8 mouse cellular contexts compared by ENCODE assay signal in genomic region chr19:5770925-5771860, GRCm38 (mm10). TPM values are rescaled to one million over a fixed set of nuclear protein-coding genes. Genes with fewer than 3 reads are reported as not detected.
DNase-seq lines count a peak whose midpoint lies in the region; ATAC-seq lines count a peak whose summit lies in the region.

TSS of gene Scyl1 (minus strand) at chr19:5771419.

- H3K36me3 ChIP-seq in megakaryocyte, embryonic 14.5 days (replicated peaks; ENCODE audit: low read length) = peaks cover 42% of the 10 kb centered on the region

- H3K9me3 ChIP-seq in megakaryocyte, embryonic 14.5 days = no peaks in the 10 kb centered on the region

- H3K4me1 ChIP-seq in megakaryocyte, embryonic 14.5 days = peaks cover 43% of the 10 kb centered on the region

- intact Hi-C loops in gastrocnemius, postnatal 14 days (cut with DNase I; ENCODE audit: low total_unique reads) = no loop called here

- DNase-seq in adipocyte (ENCODE audit: low spot score) = peak; percentile 95
- peak; percentile 91 for DNase-seq in embryo, embryonic 10.5 days (ENCODE audit: low spot score)
- peak; percentile 93 for DNase-seq in gastrocnemius, postnatal 14 days
- peak; percentile 81 to 94 for DNase-seq in left cerebral cortex, adult 9 months (ENCODE audit: low spot score in 2 of 2)
- DNase-seq in right cerebral cortex, adult 2 months (ENCODE audit: low spot score in 2 of 2) = peak; percentile 88 to 89
- peak; percentile 96 for DNase-seq in urinary bladder, postnatal 14 days (ENCODE audit: low spot score)

- ATAC-seq in inflammation-experienced regulatory T-cells, adult 6 months = peak; percentile 94

- peaks cover 2% of the 10 kb centered on the region for H3K27me3 ChIP-seq in megakaryocyte, embryonic 14.5 days (replicated peaks)

- H3K4me3 ChIP-seq in megakaryocyte, embryonic 14.5 days (replicated peaks) = peak within 1 kb of the TSS; percentile 95

RNA-seq across cellular contexts. Expression of gene Scyl1, which starts in this region (rescaled TPM):
- 10 to 100 TPM; 56.8 to 64.9 TPM for total RNA-seq in gastrocnemius, postnatal 14 days (2021)
- polyA plus RNA-seq in inflammation-experienced regulatory T-cells, adult 6 months (2017; shearing (Covaris generic)) = 10 to 100 TPM; 14.2 to 19.5 (median 15.4) TPM
- 30.0 and 71.8 TPM in 2 replicates for polyA plus RNA-seq in megakaryocyte, embryonic 14.5 days (2012; ENCODE audit: insufficient read depth, low replicate concordance)

Comparison
In these comparisons a context has a peak if more than half of its experiments do, and no peak if none do; other contexts are left out.
1. Peak in every context shown above with its lines: DNase-seq, ATAC-seq and H3K4me3 ChIP-seq.